Mouse (Mus musculus): ENCODE results near the gene Kcnj6. TPM values are rescaled to one million over a fixed set of nuclear protein-coding genes. Genes with fewer than 3 reads are reported as not detected.

Gene Kcnj6
- polyA plus RNA-seq, 1 experiment from 2014 or later: not detected

- WGBS: 80% methylated on average over 12 of the region's 12 CpGs
- ATAC-seq (ENCODE audit: insufficient number of reproducible peaks, low FRiP score, low TSS enrichment, low read depth): no peak
Observed at GRCm38 (mm10) chr16:94722936-94723335, 274.6 kb downstream of the Kcnj6 start.

GRCm38 (mm10) chr16:94721549-94722006 is 275.9 kb downstream of the Kcnj6 start:
- peak; percentile 69 for ATAC-seq (ENCODE audit: insufficient number of reproducible peaks, low FRiP score, low TSS enrichment, low read depth)
- Histone ChIP-seq H3K27ac (peak overlapping the region; percentile 7; the same call in 1 of the 2 replicates), H3K27me3 (no peaks in the 10 kb centered on the region), H3K9me3 (no peaks in the 10 kb centered on the region), H3K4me3 (no peak overlapping the region), H3K4me2 (no peak overlapping the region), H3K9ac (no peak overlapping the region), H3K4me1 (peaks cover 14% of the 10 kb centered on the region), H3K36me3 (no peaks in the 10 kb centered on the region)
- 56% methylated on average over 10 of the region's 10 CpGs for WGBS

More at GRCm38 (mm10) chr16:94722936-94723335, 274.6 kb downstream of the Kcnj6 start:
- no peak overlapping the region for H3K4me3 ChIP-seq
- no peak overlapping the region for H3K4me2 ChIP-seq
- H3K4me1 ChIP-seq: peaks cover 14% of the 10 kb centered on the region
- H3K27ac ChIP-seq: no peak overlapping the region
- H3K27me3 ChIP-seq: no peaks in the 10 kb centered on the region
- H3K9me3 ChIP-seq: no peaks in the 10 kb centered on the region
- H3K9ac ChIP-seq: no peak overlapping the region
- no peaks in the 10 kb centered on the region for H3K36me3 ChIP-seq

GRCm38 (mm10) chr16:94720476-94721153 is 276.9 kb downstream of the Kcnj6 start:
- no peaks in the 10 kb centered on the region for H3K36me3 ChIP-seq
- H3K4me2 ChIP-seq: no peak overlapping the region
- peaks cover 14% of the 10 kb centered on the region for H3K4me1 ChIP-seq
- ATAC-seq (ENCODE audit: insufficient number of reproducible peaks, low FRiP score, low TSS enrichment, low read depth): no peak
- no peak overlapping the region for H3K27ac ChIP-seq
- WGBS: 61% methylated on average over 7 of the region's 7 CpGs
- H3K4me3 ChIP-seq: no peak overlapping the region
- no peak overlapping the region for H3K9ac ChIP-seq
- no peaks in the 10 kb centered on the region for H3K9me3 ChIP-seq
- H3K27me3 ChIP-seq: no peaks in the 10 kb centered on the region

DNA sequence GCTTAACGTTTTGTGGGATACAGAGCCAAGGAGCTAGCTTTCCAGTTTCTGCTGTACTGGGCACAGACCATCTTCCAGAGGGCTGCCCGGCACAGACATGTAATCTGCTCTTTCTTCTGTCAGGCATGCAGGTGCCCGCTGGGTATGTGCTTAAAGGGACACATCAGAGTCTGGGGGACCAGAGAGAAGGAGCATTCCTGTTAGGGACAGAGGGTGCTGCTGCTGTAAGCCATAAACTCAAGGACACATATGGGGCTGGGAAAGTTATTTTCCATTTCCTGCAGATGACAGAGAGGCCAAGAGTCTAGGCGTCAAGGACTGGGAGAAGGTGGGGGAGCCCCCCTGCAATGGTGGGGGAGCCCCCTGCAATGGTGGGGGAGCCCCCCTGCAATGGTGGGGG is 278.0 kb downstream of the Kcnj6 start:
- Histone ChIP-seq H3K27ac (no peak overlapping the region), H3K9ac (no peak overlapping the region), H3K4me1 (peaks cover 11% of the 10 kb centered on the region; the same call in 1 of the 2 replicates), H3K4me3 (no peak overlapping the region), H3K27me3 (0 out of 2 replicates have a peak, but pooled peaks cover 4% of the 10 kb centered on the region), H3K4me2 (no peak overlapping the region), H3K36me3 (no peaks in the 10 kb centered on the region), H3K9me3 (no peaks in the 10 kb centered on the region)
- no peak for ATAC-seq (ENCODE audit: insufficient number of reproducible peaks, low FRiP score, low TSS enrichment, low read depth)
- 55% methylated on average over 4 of the region's 4 CpGs for WGBS

GRCm38 (mm10) chr16:94718919-94719318 is 278.6 kb downstream of the Kcnj6 start:
- 32% methylated on average over 4 of the region's 4 CpGs for WGBS
- Histone ChIP-seq H3K4me2 (no peak overlapping the region), H3K4me1 (peaks cover 11% of the 10 kb centered on the region), H3K9me3 (no peaks in the 10 kb centered on the region), H3K4me3 (no peak overlapping the region), H3K36me3 (no peaks in the 10 kb centered on the region), H3K27ac (no peak overlapping the region), H3K27me3 (0 out of 2 replicates have a peak, but pooled peaks cover 4% of the 10 kb centered on the region), H3K9ac (no peak overlapping the region)
- no peak for ATAC-seq (ENCODE audit: insufficient number of reproducible peaks, low FRiP score, low TSS enrichment, low read depth)

DNA sequence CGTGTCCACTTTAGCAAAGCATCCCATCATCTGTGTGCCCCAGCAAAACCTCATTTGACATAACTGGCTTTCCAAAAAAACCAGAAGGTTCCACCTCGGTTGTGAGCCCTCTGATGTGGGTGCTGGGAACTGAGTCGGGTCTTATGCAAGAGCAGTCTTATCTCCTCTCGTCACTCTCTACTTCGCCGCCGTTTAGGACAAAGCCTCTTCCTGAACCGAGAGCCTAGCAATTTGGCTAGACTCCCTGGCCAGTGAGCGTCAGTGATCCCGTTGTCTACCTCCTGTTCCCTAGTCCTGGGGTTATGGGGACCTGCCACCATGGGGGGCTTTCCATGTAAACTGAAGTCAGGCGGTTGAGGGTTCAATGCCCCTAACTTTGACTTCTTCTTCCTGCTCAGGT is 280.4 kb downstream of the Kcnj6 start:
- no peak overlapping the region for H3K9ac ChIP-seq
- H3K27me3 ChIP-seq: 0 out of 2 replicates have a peak, but pooled peaks cover 4% of the 10 kb centered on the region
- H3K27ac ChIP-seq: no peak overlapping the region
- no peaks in the 10 kb centered on the region for H3K9me3 ChIP-seq
- no peak overlapping the region for H3K4me3 ChIP-seq
- no peak overlapping the region for H3K4me2 ChIP-seq
- ATAC-seq (ENCODE audit: insufficient number of reproducible peaks, low FRiP score, low TSS enrichment, low read depth): no peak
- no peaks in the 10 kb centered on the region for H3K36me3 ChIP-seq
- 89% methylated on average over 11 of the region's 11 CpGs for WGBS
- H3K4me1 ChIP-seq: peaks cover 14% of the 10 kb centered on the region

GRCm38 (mm10) chr16:94714483-94714882 is 283.0 kb downstream of the Kcnj6 start:
- Histone ChIP-seq H3K4me1 (peaks cover 14% of the 10 kb centered on the region), H3K9me3 (no peaks in the 10 kb centered on the region), H3K27me3 (0 out of 2 replicates have a peak, but pooled peaks cover 4% of the 10 kb centered on the region), H3K27ac (no peak overlapping the region), H3K4me2 (no peak overlapping the region), H3K9ac (no peak overlapping the region), H3K36me3 (no peaks in the 10 kb centered on the region), H3K4me3 (no peak overlapping the region)
- no peak for ATAC-seq (ENCODE audit: insufficient number of reproducible peaks, low FRiP score, low TSS enrichment, low read depth)
- 44% methylated on average over 14 of the region's 14 CpGs for WGBS

GRCm38 (mm10) chr16:94713480-94714094 is 283.9 kb downstream of the Kcnj6 start:
- Histone ChIP-seq H3K27ac (no peak overlapping the region), H3K4me2 (peak overlapping the region; percentile 56), H3K4me1 (peaks cover 12% of the 10 kb centered on the region), H3K36me3 (no peaks in the 10 kb centered on the region), H3K9ac (peak overlapping the region; percentile 15; the same call in 1 of the 2 replicates), H3K4me3 (peak overlapping the region; percentile 31), H3K27me3 (0 out of 2 replicates have a peak, but pooled peaks cover 4% of the 10 kb centered on the region), H3K9me3 (no peaks in the 10 kb centered on the region)
- WGBS: 7% methylated on average over 25 of the region's 25 CpGs
- peak; percentile 66 for ATAC-seq (ENCODE audit: insufficient number of reproducible peaks, low FRiP score, low TSS enrichment, low read depth)

DNA sequence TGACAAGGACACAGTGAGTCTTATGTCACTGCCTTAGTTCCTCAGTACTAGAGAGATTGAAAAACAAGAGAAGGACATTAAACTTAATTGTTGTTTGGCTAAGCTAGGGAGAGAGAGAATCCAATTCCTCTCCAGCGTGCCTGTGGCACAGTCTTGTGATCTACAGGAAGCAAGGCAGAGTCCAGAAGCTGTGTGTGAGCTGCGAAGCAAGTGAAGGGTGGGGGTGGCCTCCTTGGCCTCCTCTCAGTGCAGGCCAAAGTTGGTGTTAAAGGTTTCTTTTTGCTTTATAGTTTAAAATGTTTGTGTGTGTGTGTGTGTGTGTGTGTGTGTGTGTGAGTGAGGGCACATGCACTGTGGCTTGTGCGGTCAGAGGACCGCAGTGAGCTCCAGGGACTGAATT is 295.5 kb downstream of the Kcnj6 start:
- no peaks in the 10 kb centered on the region for H3K27me3 ChIP-seq
- 75% methylated on average over 4 of the region's 4 CpGs for WGBS
- no peak for ATAC-seq (ENCODE audit: insufficient number of reproducible peaks, low FRiP score, low TSS enrichment, low read depth)

GRCm38 (mm10) chr16:94701141-94701540 is 296.4 kb downstream of the Kcnj6 start:
- no peak overlapping the region for H3K4me3 ChIP-seq
- no peak overlapping the region for H3K4me2 ChIP-seq
- H3K4me1 ChIP-seq: no peaks in the 10 kb centered on the region
- H3K36me3 ChIP-seq: 0 out of 2 replicates have a peak, but pooled peaks cover under 1% of the 10 kb centered on the region
- no peak overlapping the region for H3K27ac ChIP-seq
- 64% methylated on average over 4 of the region's 4 CpGs for WGBS
- no peak for ATAC-seq (ENCODE audit: insufficient number of reproducible peaks, low FRiP score, low TSS enrichment, low read depth)
- H3K27me3 ChIP-seq: no peaks in the 10 kb centered on the region
- no peaks in the 10 kb centered on the region for H3K9me3 ChIP-seq
- no peak overlapping the region for H3K9ac ChIP-seq

More for the DNA sequence above, 295.5 kb downstream of the Kcnj6 start:
- Histone ChIP-seq H3K9ac (no peak overlapping the region), H3K27ac (no peak overlapping the region), H3K4me2 (no peak overlapping the region), H3K36me3 (no peaks in the 10 kb centered on the region), H3K4me3 (no peak overlapping the region), H3K9me3 (no peaks in the 10 kb centered on the region), H3K4me1 (no peaks in the 10 kb centered on the region)
